Mouse (Mus musculus) ES-Bruce4 (cell line): ENCODE results near the gene Srrm2.

ENCODE experiments used
- CTCF ChIP-seq: IDR thresholded peaks from one replicate; pipeline ENCODE4 v1.8.1; 2011; ENCODE audit warnings: low read depth, low read length
- EP300 ChIP-seq: IDR thresholded peaks from 2 replicates; pipeline ENCODE4 v1.6.1; 2011; ENCODE audit warnings: low read depth, low read length; ENCODE audit not compliant: insufficient read depth
- POLR2A ChIP-seq: IDR thresholded peaks from one replicate; pipeline ENCODE4 v1.8.1; 2011; ENCODE audit warnings: low read length; ENCODE audit not compliant: insufficient read depth

GRCm38 (mm10) chr17:23843141-23843811, 52.9 kb downstream of the Srrm2 start:
- TF ChIP-seq POLR2A (no peak), CTCF (peak; percentile 44), EP300 (no peak)
